Mouse (Mus musculus): Measurements from ENCODE around the gene Krt19.

DNA sequence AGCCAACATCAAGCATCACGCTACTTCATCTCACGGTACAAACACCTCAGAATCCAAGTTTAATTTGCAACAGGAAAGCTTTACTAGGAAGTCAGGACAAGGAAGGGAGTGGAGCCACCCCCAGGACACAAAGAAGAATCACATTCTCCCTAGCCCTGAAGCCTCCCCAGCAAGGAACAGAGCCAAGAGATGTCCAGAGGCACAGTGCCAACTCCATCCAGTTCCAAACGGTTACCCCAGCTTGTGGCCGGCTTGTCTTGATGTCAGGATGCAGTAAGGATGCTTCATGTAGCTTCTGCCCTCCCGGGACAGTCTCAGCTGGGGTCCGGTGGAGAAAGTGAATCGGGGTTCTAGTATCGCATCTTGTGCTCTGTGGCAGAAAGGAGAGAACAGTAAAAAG, 38.3 kb upstream of the Krt19 start:
- TF ChIP-seq CTCF (IDR thresholded peaks at IDR 0.05; ENCODE audit: extremely low read depth, insufficient read depth, low read length) (no peak), POLR2A (IDR thresholded peaks at IDR 0.05; ENCODE audit: extremely low read depth, insufficient read depth, low read length) (no peak)
